Mouse (Mus musculus): ENCODE measurements around the gene Slc29a2. TPM values are rescaled to one million over a fixed set of nuclear protein-coding genes. Genes with fewer than 3 reads are reported as not detected.
A peak's percentile ranks its signal among the peaks of the same experiment; 100 is the strongest.

Gene Slc29a2
- total RNA-seq, 2 experiments from 2014 or later, result 15.2 to 15.3 TPM

GRCm38 (mm10) chr19:5036577-5036976 lies 12.9 kb downstream of the Slc29a2 start:
- no peak for DNase-seq

GRCm38 (mm10) chr19:5037678-5038571 lies 14.3 kb downstream of the Slc29a2 start:
- peak; percentile 85 to 89 for DNase-seq

- peak; percentile 90 for DNase-seq
Measured at GRCm38 (mm10) chr19:5038709-5039156, 15.1 kb downstream of the Slc29a2 start, which contains the start of the genes B4gat1 and AC124502.3. TSS of gene B4gat1 (plus strand) at chr19:5038826. TSS of gene AC124502.3 (plus strand) at chr19:5038891.

GRCm38 (mm10) chr19:5039301-5040114 lies 15.8 kb downstream of the Slc29a2 start:
- DNase-seq, result no peak

- peak; percentile 91 for DNase-seq
Measured at GRCm38 (mm10) chr19:5040862-5041523, 17.3 kb downstream of the Slc29a2 start, which contains the start of gene Brms1. TSS of gene Brms1 (plus strand) at chr19:5041354.

- DNase-seq, result no peak
Measured at GRCm38 (mm10) chr19:5041588-5041987, 17.9 kb downstream of the Slc29a2 start.

- no peak for DNase-seq
Measured at GRCm38 (mm10) chr19:5045531-5045930, 21.9 kb downstream of the Slc29a2 start.

- DNase-seq, result peak; percentile 70 to 74
Measured at GRCm38 (mm10) chr19:5048138-5049056, 24.7 kb downstream of the Slc29a2 start.

GRCm38 (mm10) chr19:5049325-5049724 lies 25.7 kb downstream of the Slc29a2 start:
- no peak for DNase-seq

GRCm38 (mm10) chr19:5050047-5050905 lies 26.6 kb downstream of the Slc29a2 start, which contains the start of gene Rin1:
TSS of gene Rin1 (plus strand) at chr19:5050481.
- DNase-seq, result peak; percentile 72 to 73

- no peak for DNase-seq
Measured at GRCm38 (mm10) chr19:5051031-5051430, 27.4 kb downstream of the Slc29a2 start.

- no peak for DNase-seq
Measured at GRCm38 (mm10) chr19:5051515-5051914, 27.9 kb downstream of the Slc29a2 start.

- DNase-seq, result no peak
Measured at GRCm38 (mm10) chr19:5052166-5052822, 28.6 kb downstream of the Slc29a2 start.

- no peak for DNase-seq
Measured at GRCm38 (mm10) chr19:5052853-5053252, 29.2 kb downstream of the Slc29a2 start.

GRCm38 (mm10) chr19:5053909-5054308 lies 30.2 kb downstream of the Slc29a2 start:
- no peak for DNase-seq

- no peak for DNase-seq
Measured at GRCm38 (mm10) chr19:5056251-5056650, 32.6 kb downstream of the Slc29a2 start.

GRCm38 (mm10) chr19:5057876-5058775 lies 34.5 kb downstream of the Slc29a2 start:
- DNase-seq, result no peak
